Mouse (Mus musculus) adrenal gland, adult 2 months (tissue): Measurements from ENCODE around the gene Cdc25b. TPM values are rescaled to one million over a fixed set of nuclear protein-coding genes. Genes with fewer than 3 reads are reported as not detected.

Experiments
- DNase-seq: peaks from one replicate; pipeline ENCODE4 v3.0.0; 2021
- polyA plus RNA-seq: library from polyadenylated mRNA; depleted of rRNA; stranded (reverse); fragments of >200 nt; gene quantifications from 2 replicates; pipeline ENCODE4 v1.2.3, GENCODE M21; 2012
- total RNA-seq, 2 experiments: library from RNA; stranded (reverse); gene quantifications; 2 replicates each; pipeline ENCODE4 v1.2.3; 2021

The Cdc25b gene
- total and polyA plus RNA-seq, 3 experiments = 3.4 to 7.7 (median 5.5) TPM

DNA sequence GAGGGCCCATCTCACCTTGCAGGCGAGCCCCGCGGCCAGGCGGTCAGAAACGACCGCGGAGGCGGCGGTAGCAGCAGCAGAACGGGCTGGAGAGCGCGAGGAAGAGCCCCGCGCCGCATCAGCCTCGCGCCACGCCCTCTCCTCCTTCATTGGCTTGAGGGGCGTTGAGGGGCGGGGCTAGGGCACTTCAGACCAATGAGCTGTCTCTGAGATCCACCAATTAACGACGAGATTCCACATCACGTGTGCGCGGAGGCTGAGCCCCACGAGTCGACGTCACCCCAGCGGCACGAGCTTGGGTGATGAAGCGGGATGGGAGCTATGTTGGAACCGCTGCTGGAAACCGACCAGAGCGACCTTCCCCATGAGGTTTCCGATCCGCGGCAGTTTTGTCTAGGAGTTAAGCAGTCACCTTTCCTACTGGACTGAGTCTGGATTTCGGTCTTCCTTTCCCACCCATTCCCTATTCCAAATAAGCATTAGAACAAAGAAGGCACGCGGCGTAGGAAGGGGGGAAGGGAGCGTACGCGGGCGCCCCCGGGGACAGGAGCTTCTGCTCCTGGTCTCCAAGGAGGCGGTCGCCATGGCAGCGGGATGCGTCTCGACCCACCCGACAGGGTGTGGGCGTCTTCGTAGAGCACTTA lies 26.7 kb upstream of the Cdc25b start, which contains the start of gene 1700037H04Rik:
1700037H04Rik (minus strand) TSS at position 144 of the 644 bp plus-strand sequence.
- peak; percentile 97 for DNase-seq

- DNase-seq = peak; percentile 54
Observed at GRCm38 (mm10) chr2:131160671-131161111, 26.1 kb upstream of the Cdc25b start.

- DNase-seq = no peak
Observed at GRCm38 (mm10) chr2:131163924-131164323, 22.8 kb upstream of the Cdc25b start.

- no peak for DNase-seq
Observed at GRCm38 (mm10) chr2:131166172-131166571, 20.6 kb upstream of the Cdc25b start.

- DNase-seq = no peak
Observed at GRCm38 (mm10) chr2:131167984-131168383, 18.8 kb upstream of the Cdc25b start.

DNA sequence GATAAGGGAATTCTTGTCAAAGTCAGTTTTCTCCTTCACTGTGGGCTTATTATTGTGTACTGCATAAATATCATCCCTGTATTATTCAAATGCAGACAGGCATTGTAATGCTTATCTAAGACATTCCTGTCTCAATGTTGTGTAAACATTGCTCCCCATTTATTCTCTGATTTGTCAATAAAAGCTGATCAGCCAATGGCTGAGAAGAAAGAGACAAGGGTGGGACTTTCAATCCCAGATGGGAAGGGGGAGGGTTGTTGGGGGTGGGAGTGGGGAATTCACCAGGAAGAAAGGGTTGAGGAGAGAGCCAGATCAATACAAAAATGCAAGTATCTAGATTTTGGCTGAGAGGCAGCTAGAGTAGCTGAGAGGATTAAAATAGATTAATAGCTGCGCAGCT lies 17.8 kb upstream of the Cdc25b start:
- DNase-seq = no peak

- no peak for DNase-seq
Observed at GRCm38 (mm10) chr2:131170936-131171335, 15.8 kb upstream of the Cdc25b start.

- DNase-seq = peak; percentile 88
Observed at GRCm38 (mm10) chr2:131171401-131172104, 15.2 kb upstream of the Cdc25b start.

DNA sequence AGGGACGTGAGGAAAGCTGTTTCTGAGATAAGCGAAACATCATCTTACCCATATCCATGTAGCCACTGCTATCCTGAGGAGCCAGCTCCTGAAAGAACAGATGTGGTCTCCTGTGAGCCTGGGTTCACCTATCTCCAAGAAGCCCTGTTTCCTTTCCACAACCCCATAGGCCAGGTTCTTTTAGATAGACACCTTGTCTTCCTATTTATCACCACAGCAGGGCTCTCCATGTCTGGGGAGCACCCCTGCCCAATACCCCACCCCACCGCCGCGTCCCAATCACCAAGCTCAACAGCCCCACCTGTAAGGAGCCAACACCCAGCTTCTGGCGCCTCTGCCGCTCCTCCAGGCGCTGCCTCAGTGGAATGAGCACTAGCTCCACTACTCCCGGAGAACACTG lies 14.4 kb upstream of the Cdc25b start:
- DNase-seq = no peak

DNA sequence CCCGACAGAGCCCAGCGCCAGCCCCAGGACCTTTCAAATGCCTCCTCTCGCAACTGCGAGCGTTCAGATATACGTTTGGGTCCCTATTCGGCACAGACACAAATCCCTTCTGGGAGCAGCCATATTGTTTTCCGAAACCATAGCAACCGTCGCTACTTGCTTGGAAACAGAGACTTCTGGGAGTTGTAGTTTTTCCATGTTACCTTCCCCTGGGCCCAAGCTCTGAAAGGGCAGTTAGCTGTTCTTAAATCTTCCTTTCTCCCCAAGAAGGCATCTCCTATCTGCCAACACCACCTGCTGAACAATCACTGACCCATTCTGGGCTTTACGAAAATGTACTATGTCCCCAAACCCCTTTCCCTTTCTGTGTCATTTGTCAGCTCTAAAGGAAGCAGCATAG lies 12.0 kb upstream of the Cdc25b start:
- peak; percentile 73 for DNase-seq

- DNase-seq = no peak
Observed at GRCm38 (mm10) chr2:131175286-131175944, 11.3 kb upstream of the Cdc25b start.

DNA sequence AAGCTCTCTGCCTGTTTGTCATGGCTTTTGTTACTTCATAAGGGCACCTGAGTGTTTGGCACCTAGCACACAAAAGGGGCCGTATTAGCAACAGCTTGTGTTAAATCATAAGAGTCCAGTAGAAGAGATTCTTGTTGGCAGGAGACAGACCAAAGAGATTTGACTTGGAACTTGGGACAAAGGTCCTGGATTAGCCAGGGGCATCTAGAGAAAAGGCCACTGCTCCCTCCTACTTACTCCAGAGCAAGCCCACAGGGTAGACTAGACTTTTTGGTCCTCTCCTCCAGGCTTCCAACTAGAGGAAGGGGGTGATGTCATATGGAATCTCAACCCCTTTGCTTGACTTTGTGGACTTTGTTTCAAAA lies 10.8 kb upstream of the Cdc25b start:
- DNase-seq = no peak

GRCm38 (mm10) chr2:131176491-131176890 lies 10.3 kb upstream of the Cdc25b start:
- peak; percentile 31 for DNase-seq

DNA sequence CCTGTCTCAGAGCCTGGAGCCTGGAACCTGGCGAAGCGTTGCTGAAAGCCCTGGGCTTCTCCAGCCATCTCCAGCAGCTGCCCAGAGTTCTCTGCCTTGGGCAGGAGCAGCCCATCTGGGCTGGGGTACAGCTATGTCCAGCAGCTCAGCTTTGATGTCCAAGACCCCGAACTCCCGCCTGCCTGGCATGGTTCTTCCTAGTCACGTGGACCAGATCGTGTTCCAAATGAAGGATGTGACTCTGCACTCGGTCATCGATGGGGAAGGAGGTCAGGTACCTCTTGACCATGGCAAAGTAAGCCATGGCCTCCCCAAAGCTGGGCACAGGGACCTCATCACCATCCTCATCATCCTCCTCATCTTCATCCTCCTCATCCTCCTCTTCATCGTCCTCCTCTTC lies 8.8 kb upstream of the Cdc25b start:
- no peak for DNase-seq

DNA sequence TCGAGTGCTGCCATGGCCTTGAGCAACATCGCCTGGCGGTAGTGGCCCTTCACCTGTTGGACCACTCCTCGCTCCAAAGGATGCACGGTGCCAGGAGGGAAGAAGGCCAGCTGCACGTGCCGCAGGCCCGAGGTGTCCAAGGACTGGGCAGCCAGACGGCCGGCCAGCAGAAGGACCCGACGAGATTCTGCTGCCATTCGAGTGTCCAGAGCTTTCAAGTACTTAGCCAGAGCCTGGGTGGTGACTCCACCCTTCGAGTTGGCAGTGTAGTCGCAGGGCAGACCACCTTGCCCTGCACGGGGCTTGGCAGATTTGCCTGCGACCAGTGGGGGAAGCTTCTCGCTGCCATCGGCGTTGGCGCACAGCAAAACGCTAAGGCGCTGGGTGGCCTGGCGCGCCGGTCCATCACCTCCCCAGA lies 7.9 kb upstream of the Cdc25b start:
- no peak for DNase-seq

- peak; percentile 76 for DNase-seq
Observed at GRCm38 (mm10) chr2:131179246-131179886, 7.4 kb upstream of the Cdc25b start.

GRCm38 (mm10) chr2:131179990-131180587 lies 6.7 kb upstream of the Cdc25b start, which contains the start of gene Cenpb:
TSS of gene Cenpb (minus strand) at chr2:131180067.
- DNase-seq = peak; percentile 90

GRCm38 (mm10) chr2:131186343-131186742 lies 406 bp upstream of the Cdc25b start:
- no peak for DNase-seq

DNA sequence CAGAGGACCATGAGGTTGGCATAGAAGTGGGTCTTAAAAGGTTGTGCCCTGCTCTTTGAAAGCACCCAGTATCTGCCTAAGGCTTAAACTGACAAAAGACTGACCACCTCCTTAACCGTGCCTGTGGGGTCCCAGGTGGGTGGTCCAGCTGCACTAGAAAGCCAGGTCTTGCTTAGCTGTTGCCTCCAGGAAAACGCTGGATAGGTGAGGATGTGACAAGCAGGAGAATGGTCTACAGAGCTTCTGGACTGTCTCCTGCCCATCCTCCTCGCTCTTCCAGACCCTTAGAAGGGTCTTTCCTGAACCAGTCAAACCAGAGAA lies 813 bp downstream of the Cdc25b start:
- no peak for DNase-seq

DNA sequence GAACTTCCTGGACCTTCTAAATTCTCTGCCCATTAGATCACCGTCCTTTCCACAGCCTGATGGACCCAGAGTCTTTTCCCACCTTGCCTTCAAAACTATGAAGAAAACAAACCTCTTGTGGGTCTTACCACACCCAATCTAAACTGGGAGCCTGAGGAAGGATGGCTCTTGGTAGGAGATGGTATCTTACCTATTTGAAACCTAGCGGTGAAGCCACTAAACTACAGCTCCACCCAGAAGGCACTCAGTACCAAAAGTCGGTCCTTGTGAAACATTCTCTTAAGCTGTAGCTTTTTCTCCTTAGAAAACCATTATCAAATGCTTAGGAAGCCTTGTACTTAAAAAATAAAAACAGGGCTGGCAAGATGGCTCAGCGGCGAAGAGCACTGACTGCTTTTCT lies 1.6 kb downstream of the Cdc25b start:
- no peak for DNase-seq

- DNase-seq = no peak
Observed at GRCm38 (mm10) chr2:131189521-131190309, 3.0 kb downstream of the Cdc25b start.
